Mouse (Mus musculus): Measurements from ENCODE around the gene Tbx3. TPM values are rescaled to one million over a fixed set of nuclear protein-coding genes. Genes with fewer than 3 reads are reported as not detected.

Tbx3 gene
- polyA plus RNA-seq, 1 experiment = 29.8 TPM

- peak overlapping the region; percentile 25 for H3K4me3 ChIP-seq (ENCODE audit: low read depth, low read length)
- H3K27ac ChIP-seq (ENCODE audit: insufficient read depth, low read length) = peak overlapping the region; percentile 81
- no peaks in the 10 kb centered on the region for H3K27me3 ChIP-seq (ENCODE audit: control insufficient read depth, insufficient read depth, low read length, poor library complexity, severe bottlenecking)
- H3K9ac ChIP-seq (ENCODE audit: low read depth, poor library complexity, severe bottlenecking) = no peak overlapping the region
- H3K36me3 ChIP-seq (ENCODE audit: control insufficient read depth, insufficient read depth, low read length, poor library complexity, severe bottlenecking) = no peaks in the 10 kb centered on the region
- peaks cover 8% of the 10 kb centered on the region for H3K4me1 ChIP-seq (ENCODE audit: control insufficient read depth, insufficient read depth, low read length)
- H3K9me3 ChIP-seq (replicated peaks; ENCODE audit: control insufficient read depth, insufficient read depth, low read length, poor library complexity, severe bottlenecking) = no peaks in the 10 kb centered on the region
- TF ChIP-seq EP300 (IDR thresholded peaks at IDR 0.05; ENCODE audit: insufficient read depth, low read depth, low read length) = peak; percentile 93
- TF ChIP-seq POLR2A (IDR thresholded peaks at IDR 0.05; ENCODE audit: insufficient read depth, low read length) = no peak
Observed at GRCm38 (mm10) chr5:119709826-119710559, 39.5 kb downstream of the Tbx3 start.

- no peaks in the 10 kb centered on the region for H3K36me3 ChIP-seq (ENCODE audit: control insufficient read depth, insufficient read depth, low read length, poor library complexity, severe bottlenecking)
- peak overlapping the region; percentile 81 for H3K27ac ChIP-seq (ENCODE audit: insufficient read depth, low read length)
- TF ChIP-seq CTCF (IDR thresholded peaks at IDR 0.05; ENCODE audit: low read depth, low read length) (peak; percentile 76), EP300 (IDR thresholded peaks at IDR 0.05; ENCODE audit: insufficient read depth, low read depth, low read length) (peak; percentile 67; the same call in 1 of the 2 replicates), POLR2A (IDR thresholded peaks at IDR 0.05; ENCODE audit: insufficient read depth, low read length) (no peak)
- H3K9ac ChIP-seq (ENCODE audit: low read depth, poor library complexity, severe bottlenecking) = no peak overlapping the region
- H3K4me3 ChIP-seq (ENCODE audit: low read depth, low read length) = no peak overlapping the region
- H3K9me3 ChIP-seq (replicated peaks; ENCODE audit: control insufficient read depth, insufficient read depth, low read length, poor library complexity, severe bottlenecking) = no peaks in the 10 kb centered on the region
- H3K4me1 ChIP-seq (ENCODE audit: control insufficient read depth, insufficient read depth, low read length) = peaks cover 8% of the 10 kb centered on the region
- no peaks in the 10 kb centered on the region for H3K27me3 ChIP-seq (ENCODE audit: control insufficient read depth, insufficient read depth, low read length, poor library complexity, severe bottlenecking)
Observed at GRCm38 (mm10) chr5:119710756-119711155, 40.3 kb downstream of the Tbx3 start.

GRCm38 (mm10) chr5:119711626-119712025, 41.2 kb downstream of the Tbx3 start:
- Histone ChIP-seq H3K4me1 (ENCODE audit: control insufficient read depth, insufficient read depth, low read length) (peaks cover 8% of the 10 kb centered on the region), H3K27me3 (ENCODE audit: control insufficient read depth, insufficient read depth, low read length, poor library complexity, severe bottlenecking) (no peaks in the 10 kb centered on the region), H3K36me3 (ENCODE audit: control insufficient read depth, insufficient read depth, low read length, poor library complexity, severe bottlenecking) (no peaks in the 10 kb centered on the region), H3K9me3 (replicated peaks; ENCODE audit: control insufficient read depth, insufficient read depth, low read length, poor library complexity, severe bottlenecking) (no peaks in the 10 kb centered on the region), H3K9ac (ENCODE audit: low read depth, poor library complexity, severe bottlenecking) (no peak overlapping the region), H3K4me3 (ENCODE audit: low read depth, low read length) (no peak overlapping the region), H3K27ac (ENCODE audit: insufficient read depth, low read length) (no peak overlapping the region)
- TF ChIP-seq POLR2A (IDR thresholded peaks at IDR 0.05; ENCODE audit: insufficient read depth, low read length) (no peak), CTCF (IDR thresholded peaks at IDR 0.05; ENCODE audit: low read depth, low read length) (peak; percentile 37)

GRCm38 (mm10) chr5:119712679-119713246, 42.3 kb downstream of the Tbx3 start:
- H3K4me1 ChIP-seq (ENCODE audit: control insufficient read depth, insufficient read depth, low read length) = peaks cover 5% of the 10 kb centered on the region
- H3K27me3 ChIP-seq (ENCODE audit: control insufficient read depth, insufficient read depth, low read length, poor library complexity, severe bottlenecking) = no peaks in the 10 kb centered on the region
- peak overlapping the region; percentile 30; the same call in 1 of the 2 replicates for H3K27ac ChIP-seq (ENCODE audit: insufficient read depth, low read length)
- no peak overlapping the region for H3K4me3 ChIP-seq (ENCODE audit: low read depth, low read length)
- H3K36me3 ChIP-seq (ENCODE audit: control insufficient read depth, insufficient read depth, low read length, poor library complexity, severe bottlenecking) = no peaks in the 10 kb centered on the region
- H3K9me3 ChIP-seq (replicated peaks; ENCODE audit: control insufficient read depth, insufficient read depth, low read length, poor library complexity, severe bottlenecking) = no peaks in the 10 kb centered on the region
- H3K9ac ChIP-seq (ENCODE audit: low read depth, poor library complexity, severe bottlenecking) = 0 out of 2 replicates have a peak overlapping the region, but pooled peaks have one; percentile 21
- TF ChIP-seq POLR2A (IDR thresholded peaks at IDR 0.05; ENCODE audit: insufficient read depth, low read length) (no peak), EP300 (IDR thresholded peaks at IDR 0.05; ENCODE audit: insufficient read depth, low read depth, low read length) (peak; percentile 77; the same call in 1 of the 2 replicates), CTCF (IDR thresholded peaks at IDR 0.05; ENCODE audit: low read depth, low read length) (peak; percentile 91)

- peak overlapping the region; percentile 14; the same call in 1 of the 2 replicates for H3K9ac ChIP-seq (ENCODE audit: low read depth, poor library complexity, severe bottlenecking)
- H3K9me3 ChIP-seq (replicated peaks; ENCODE audit: control insufficient read depth, insufficient read depth, low read length, poor library complexity, severe bottlenecking) = no peaks in the 10 kb centered on the region
- no peaks in the 10 kb centered on the region for H3K4me1 ChIP-seq (ENCODE audit: control insufficient read depth, insufficient read depth, low read length)
- no peaks in the 10 kb centered on the region for H3K27me3 ChIP-seq (ENCODE audit: control insufficient read depth, insufficient read depth, low read length, poor library complexity, severe bottlenecking)
- peak overlapping the region; percentile 86 for H3K27ac ChIP-seq (ENCODE audit: insufficient read depth, low read length)
- TF ChIP-seq CTCF (IDR thresholded peaks at IDR 0.05; ENCODE audit: low read depth, low read length) (no peak), EP300 (IDR thresholded peaks at IDR 0.05; ENCODE audit: insufficient read depth, low read depth, low read length) (0 out of 2 replicates have a peak, but pooled peaks have one; percentile 22)
- no peaks in the 10 kb centered on the region for H3K36me3 ChIP-seq (ENCODE audit: control insufficient read depth, insufficient read depth, low read length, poor library complexity, severe bottlenecking)
- H3K4me3 ChIP-seq (ENCODE audit: low read depth, low read length) = peak overlapping the region; percentile 16; the same call in 1 of the 2 replicates
Observed at GRCm38 (mm10) chr5:119720471-119721265, 50.2 kb downstream of the Tbx3 start.

Data from ES-Bruce4 (cell line).